Mouse (Mus musculus): ENCODE data around the gene Aftph.

Gene Aftph

DNA sequence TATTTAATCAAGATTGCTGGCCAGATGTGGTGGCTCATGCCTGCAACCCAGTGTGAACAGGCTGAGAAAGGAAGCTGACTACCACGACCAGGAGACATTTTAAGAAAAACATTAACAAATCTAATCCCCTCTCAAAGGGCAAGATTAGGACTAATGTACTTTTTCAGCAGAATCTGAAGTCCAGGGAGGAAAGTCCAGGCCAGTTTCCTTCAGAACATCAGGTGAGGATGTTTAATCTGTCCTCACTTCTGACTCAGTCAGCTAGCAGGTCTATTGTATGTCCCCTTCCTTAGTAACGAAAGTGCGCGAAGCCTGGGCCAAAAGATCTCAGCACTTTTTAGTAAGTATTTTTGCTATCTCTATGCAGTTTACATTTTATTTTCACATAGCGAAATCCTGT, 17.8 kb downstream of the Aftph start:
- DNase-seq, result no peak

DNA sequence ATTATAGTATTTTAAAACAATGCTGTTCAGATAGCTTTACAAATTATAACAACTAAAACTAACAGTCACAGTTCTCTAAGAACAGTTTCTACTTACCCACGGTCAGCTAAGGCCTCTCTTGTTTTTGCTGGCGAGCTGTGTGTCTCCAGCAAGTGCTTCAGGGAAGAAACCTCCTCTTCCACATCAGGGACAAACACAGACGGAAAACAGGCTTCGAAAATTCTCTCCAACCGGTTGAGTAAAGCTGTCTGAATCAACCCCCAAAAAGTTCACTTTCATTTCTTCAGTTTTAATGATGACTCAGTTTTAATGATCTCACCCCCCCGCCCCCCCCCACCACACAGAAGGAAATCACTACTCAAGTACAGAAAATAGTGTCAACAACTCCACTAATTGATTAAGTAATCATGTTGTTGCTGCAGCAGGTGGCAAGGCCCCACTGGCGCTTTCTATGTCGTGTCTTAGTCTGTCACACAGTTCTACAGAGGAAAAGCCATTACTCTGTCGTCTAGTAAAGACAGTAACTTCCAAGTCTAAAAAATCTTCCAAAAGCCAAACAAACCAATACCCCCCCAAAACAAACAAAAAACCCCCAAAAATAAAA, 29.2 kb downstream of the Aftph start:
- no peak for DNase-seq

DNA sequence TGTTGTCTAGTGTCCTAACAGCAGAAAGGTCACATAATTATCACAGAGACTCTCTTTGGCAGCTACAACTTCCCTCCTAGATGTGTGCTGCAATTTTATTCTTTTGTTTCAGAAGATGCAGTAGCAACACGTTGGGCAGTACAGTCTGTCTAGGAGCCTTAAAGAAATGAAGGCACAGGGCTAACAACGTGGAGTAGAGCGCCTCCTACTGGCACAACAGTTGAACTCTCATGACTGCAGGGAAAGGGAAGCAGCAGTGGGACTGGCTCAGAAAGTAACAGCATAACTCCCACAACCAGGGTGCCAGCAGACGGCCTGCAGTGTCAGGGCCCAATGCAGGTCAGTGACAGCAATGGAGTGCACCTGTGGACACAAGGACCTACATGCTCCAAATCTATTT, 50.4 kb downstream of the Aftph start:
- DNase-seq, result peak; percentile 69

- no peak for DNase-seq
These were observed 59.7 kb downstream of the Aftph start for GRCm38 (mm10) chr11:20681679-20682078.

DNA sequence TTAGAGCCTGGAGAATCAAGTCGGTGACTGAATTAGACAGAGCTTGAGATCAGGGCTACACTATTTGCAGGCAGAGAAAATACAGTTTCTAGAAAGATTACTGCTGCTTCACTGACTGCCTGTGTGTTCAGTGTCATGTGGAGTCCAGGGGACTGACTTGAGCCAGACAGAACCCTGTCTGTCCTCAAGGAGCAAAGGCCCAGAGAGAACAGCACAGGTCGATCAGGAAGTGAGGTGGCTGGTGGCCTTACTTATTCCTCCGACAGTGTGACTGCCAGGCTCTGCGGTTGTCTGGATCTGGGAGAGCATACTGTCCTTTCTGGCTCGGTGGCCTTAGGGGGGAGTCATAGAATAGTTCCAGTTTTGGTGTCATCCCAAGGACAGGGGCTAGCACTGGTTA, 60.6 kb downstream of the Aftph start:
- no peak for DNase-seq

DNA sequence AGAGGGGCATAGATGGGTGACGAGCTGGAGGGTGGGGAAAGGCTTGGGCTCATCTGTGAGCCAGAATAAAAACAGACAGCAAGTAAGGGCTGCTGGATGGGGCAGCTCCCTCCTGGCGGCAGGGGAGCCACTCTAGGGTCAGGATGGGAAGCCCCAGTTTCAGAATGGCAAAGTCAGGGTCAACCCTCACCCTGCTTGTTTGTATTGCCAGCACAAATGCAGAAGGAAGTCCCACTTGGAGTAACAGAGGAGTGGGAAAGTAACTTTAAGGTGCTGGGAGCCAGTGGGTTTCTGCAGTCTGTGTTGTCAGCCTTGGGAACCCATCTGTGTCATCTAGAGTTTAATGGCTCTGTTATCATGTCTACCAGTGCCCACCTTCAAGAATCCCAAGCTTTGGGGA, 62.0 kb downstream of the Aftph start:
- DNase-seq, result no peak

DNA sequence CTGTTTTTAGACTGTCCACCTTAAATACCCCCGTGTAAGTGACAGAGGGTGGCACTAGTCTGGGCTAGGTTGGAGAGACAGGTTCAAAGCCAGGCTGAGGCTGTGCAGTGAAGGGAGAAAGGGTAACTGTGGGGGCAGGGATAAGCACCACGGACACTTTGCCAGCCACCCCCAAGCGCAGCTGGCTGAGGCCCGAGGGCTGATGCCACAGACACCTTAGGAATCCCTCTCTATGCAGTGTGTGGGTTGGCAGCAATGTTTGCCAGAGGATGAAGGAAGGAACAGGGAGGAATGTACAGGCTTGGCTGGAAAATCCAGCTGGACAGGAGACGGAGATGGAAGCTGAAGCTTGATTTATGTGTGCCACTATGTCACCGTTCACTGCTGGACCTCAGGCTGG, 68.9 kb downstream of the Aftph start:
- no peak for DNase-seq

- no peak for DNase-seq
These were observed 69.5 kb downstream of the Aftph start for GRCm38 (mm10) chr11:20671789-20672392.

DNA sequence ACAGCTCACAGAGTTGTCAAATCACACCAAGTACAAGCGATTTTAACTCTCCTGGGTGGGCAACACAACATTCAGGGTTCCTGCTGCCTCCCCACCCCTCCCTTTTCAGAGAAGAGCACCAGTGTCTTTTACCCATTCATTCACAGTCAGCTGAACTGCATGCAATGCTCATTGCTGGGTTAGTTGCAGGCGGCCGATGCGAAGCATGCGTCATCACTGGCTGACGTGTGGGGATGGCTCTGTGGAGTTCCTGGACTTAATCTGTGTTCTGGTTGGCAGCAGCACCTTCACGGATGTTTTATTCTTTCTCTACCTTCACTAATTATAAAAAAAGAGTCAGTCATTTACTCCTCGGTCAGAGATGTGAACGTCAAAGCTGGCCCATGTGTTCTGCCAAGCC, 76.5 kb downstream of the Aftph start:
- no peak for DNase-seq

- DNase-seq, result no peak
These were observed 77.7 kb downstream of the Aftph start for GRCm38 (mm10) chr11:20663580-20664198.

DNA sequence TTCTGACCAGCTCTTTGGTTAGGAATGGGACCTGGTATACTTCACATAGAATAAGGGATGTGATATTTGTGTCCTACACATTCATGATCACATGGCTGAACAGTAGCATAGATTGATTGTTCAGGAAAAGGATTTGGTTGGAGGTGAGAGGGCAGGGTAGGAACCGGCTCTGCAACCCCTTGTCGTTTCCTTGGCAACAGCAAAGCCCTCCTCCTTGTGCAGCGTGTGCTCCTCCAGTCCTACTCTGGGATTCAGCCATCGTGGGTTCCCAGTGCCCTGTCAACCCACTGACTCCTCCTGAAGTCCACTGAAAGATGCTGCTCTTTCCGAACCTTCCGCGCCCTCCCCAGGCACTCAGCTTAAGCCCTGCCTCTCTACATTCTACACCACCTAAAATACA, 78.6 kb downstream of the Aftph start:
- DNase-seq, result no peak

- DNase-seq, result no peak
These were observed 79.7 kb downstream of the Aftph start for GRCm38 (mm10) chr11:20661652-20662051.

DNA sequence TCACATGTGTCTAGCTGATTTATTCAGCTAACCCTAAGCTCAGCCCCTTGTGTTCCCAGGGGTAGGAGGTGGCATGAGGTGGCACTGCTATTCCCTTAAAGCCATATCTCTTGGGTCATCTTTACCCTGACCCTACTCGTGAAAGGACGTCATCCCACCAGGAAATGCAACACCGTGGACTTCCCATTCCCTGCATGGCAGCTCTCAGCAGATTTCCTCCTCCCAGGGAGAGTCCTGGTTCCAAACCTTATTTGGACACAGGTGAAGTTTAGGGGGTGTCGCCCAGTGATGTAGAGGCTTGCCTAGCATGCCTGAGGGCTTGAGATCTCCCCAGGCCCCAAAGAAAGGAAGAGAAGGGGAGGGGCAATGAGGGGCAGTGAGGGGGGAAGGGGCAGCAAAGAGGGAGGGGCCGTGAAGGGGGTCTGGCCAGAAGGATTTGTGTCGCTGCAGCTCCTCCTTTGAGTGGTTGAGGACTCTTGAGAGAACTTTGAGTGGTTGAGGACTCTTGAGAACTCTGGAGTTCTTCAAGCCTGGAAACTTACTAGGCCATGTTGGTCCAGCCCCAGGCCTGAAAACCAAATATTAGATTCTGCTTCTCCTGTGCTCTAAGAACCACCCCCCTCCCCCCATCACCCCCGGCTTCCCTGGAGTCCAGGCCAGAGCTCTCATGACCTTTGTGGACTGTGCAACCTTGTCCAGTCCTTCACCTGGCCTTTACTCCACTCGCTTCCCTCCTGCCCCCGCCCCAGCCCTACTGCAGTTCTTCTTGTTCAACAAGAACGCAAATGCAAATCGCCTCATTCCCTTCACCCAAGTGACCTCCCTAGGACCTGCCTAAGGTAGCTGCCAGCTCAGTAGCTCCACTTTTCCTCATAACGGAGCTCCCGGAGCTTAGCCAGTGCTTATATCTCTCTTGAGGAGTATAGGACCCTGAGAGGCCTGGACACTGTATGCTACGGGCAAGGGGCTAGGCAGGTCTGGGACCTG, 81.0 kb downstream of the Aftph start:
- no peak for DNase-seq

DNA sequence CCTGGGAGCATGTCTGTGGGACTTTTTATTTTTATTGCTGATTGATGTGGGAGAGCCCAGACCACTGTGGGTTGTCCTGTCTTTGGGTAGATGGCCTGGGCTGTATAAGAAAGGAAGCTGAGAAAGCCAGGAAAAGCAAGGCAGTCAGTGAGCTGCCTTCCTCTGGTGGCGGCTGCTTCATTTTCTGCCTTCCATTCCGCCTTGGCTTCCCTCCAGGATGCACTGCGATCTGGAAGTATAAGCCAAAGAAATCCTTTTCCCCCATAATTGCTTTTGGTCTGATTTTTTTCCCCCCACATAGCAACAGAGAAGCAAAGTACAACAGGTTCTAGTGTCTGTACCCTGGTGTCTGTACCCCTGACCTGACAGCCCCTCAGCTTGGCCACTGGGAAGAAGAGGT, 82.3 kb downstream of the Aftph start:
- no peak for DNase-seq

DNA sequence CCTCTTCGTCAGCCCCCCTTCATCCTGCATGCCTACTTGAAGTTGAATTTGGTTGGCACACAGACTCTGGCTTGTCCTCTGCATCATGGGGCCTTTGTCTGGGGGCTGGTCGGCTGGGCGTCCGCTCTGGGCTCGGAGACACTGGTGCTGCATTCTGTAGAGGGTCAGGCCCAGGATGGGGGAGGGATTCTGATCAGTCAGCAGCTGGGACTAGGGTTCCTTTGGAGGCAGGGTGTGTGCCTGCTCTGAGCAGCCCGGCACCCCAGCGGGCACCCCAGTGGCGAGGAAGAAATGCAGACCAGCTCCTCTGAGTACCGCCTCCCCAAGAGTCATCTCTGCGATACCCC, 84.7 kb downstream of the Aftph start:
- DNase-seq, result no peak

DNA sequence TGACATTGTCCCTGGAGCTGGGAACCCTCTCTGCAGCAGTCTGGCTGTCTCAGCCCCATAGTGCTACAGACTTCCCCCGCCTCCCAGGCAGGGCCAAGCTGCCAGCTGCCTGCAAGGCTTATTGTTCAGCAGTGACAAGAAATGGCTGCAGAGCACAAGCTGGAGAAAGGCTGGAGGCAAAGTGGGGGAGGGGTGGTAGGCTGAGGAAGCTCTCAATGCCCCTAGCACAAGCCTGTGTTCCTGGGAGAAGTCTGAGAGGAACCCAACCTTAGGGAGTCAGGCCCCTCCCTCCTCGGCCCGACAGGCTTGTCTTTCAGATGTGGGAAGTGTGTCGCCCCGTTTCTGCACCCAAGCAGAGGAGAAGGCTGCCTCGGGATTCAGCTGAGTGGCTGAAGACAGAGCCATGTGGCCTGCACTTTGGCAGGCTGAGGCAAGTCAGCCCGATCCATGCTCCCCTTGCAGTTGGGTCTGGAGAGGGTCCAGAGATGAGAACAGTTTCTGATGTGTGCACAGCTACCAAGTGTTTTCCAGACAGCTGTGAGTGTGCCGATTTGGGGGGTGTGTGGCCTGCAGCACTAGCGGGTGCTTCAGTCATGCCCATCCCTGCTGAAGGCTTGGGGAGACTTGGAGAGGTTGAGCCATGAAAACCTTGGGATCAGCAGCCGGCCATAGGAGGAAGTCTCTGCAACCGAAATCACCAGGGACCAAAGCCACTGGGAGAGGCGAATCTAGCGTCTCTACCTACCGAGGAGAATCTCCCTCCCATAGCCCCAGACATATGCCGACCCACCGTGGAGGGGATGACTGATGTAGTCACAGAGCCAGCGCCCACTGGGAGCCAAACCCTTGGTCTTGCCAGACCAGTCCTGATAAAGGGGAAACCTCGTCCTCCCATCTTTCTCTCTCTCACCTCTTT, 85.3 kb downstream of the Aftph start:
- no peak for DNase-seq

GRCm38 (mm10) chr11:20651166-20651565, 90.2 kb downstream of the Aftph start:
- DNase-seq, result no peak

- no peak for DNase-seq
These were observed 91.3 kb downstream of the Aftph start for GRCm38 (mm10) chr11:20650006-20650639.

- DNase-seq, result no peak
These were observed 91.9 kb downstream of the Aftph start for GRCm38 (mm10) chr11:20649477-20649876.

- no peak for DNase-seq
These were observed 93.3 kb downstream of the Aftph start for GRCm38 (mm10) chr11:20647902-20648625.
